Mouse (Mus musculus) stomach, postnatal 0 days (tissue): ENCODE data around the gene Gm10720. TPM values are rescaled to one million over a fixed set of nuclear protein-coding genes. Genes with fewer than 3 reads are reported as not detected.
A peak's percentile ranks its signal among the peaks of the same experiment; 100 is the strongest.
"Not testable (repeated sequence)": the region's sequence is repeated elsewhere in the genome, so short reads cannot be mapped to it uniquely, and the experiment has no call there.

Source experiments
- ATAC-seq: fragments of 200-750 bp; cut with Nextera tagmentation; 2 replicates; pipeline ENCODE4 v1.8.0; 2017; ENCODE audit not compliant: low FRiP score, low TSS enrichment
- DNase-seq: peaks from one replicate; pipeline ENCODE4 v3.0.0-alpha.2; 2016; ENCODE audit warnings: low spot score
- H3K27ac ChIP-seq: fragments of 300-500 bp; sonication (generic); replicated peaks from 2 replicates; pipeline ENCODE4 v1.5.1; 2014; ENCODE audit warnings: mild to moderate bottlenecking, control low read depth
- H3K27me3 ChIP-seq: fragments of 300-500 bp; sonication (generic); 2 replicates; pipeline ENCODE4 v1.6.1; 2014; ENCODE audit warnings: low read length; ENCODE audit not compliant: control insufficient read depth, insufficient read depth
- H3K36me3 ChIP-seq: fragments of 300-500 bp; sonication (generic); 2 replicates; pipeline ENCODE4 v1.6.1; 2014; ENCODE audit warnings: low read length, mixed read lengths; ENCODE audit not compliant: control insufficient read depth, insufficient read depth
- H3K4me1 ChIP-seq: fragments of 300-500 bp; sonication (generic); replicated peaks from 2 replicates; pipeline ENCODE4 v1.6.1; 2014; ENCODE audit warnings: antibody characterized with exemption; ENCODE audit not compliant: control insufficient read depth, insufficient read depth
- H3K4me2 ChIP-seq: fragments of 300-500 bp; sonication (generic); replicated peaks from 2 replicates; pipeline ENCODE4 v1.6.1; 2014; ENCODE audit warnings: low read depth, mild to moderate bottlenecking, control low read depth, moderate library complexity
- H3K4me3 ChIP-seq: fragments of 300-500 bp; sonication (generic); 2 replicates; pipeline ENCODE4 v1.5.1; 2014; ENCODE audit warnings: low read depth, low read length, control low read depth
- H3K9ac ChIP-seq: fragments of 300-500 bp; sonication (generic); 2 replicates; pipeline ENCODE4 v1.6.1; 2014; ENCODE audit warnings: mild to moderate bottlenecking, low read length, control low read depth, mixed read lengths
- H3K9me3 ChIP-seq: fragments of 300-500 bp; sonication (generic); 2 replicates; pipeline ENCODE4 v1.6.1; 2016; ENCODE audit warnings: low read length; ENCODE audit not compliant: control insufficient read depth
- WGBS: fragments of 180-500 bp; shearing (Covaris S2); extraction: QIAGEN DNeasy Blood & Tissue Kit; methylation state at CpG from one replicate; pipeline ENCODE4 v1.1.7; 2014; 5-methylcytosine and 5-hydroxymethylcytosine counted together
- polyA plus RNA-seq: library from polyadenylated mRNA; unstranded; fragments of >200 nt; fragmentation: Nextera tagmentation; extraction: Ambion mirVana; gene quantifications from 2 replicates; pipeline ENCODE4 v1.2.1, GENCODE M21; 2015

Gene Gm10720
- polyA plus RNA-seq, 1 experiment from 2014 or later: not detected

- H3K9ac ChIP-seq, H3K4me1 ChIP-seq, ATAC-seq, H3K4me2 ChIP-seq, H3K9me3 ChIP-seq, H3K27me3 ChIP-seq, DNase-seq, H3K4me3 ChIP-seq, H3K36me3 ChIP-seq, H3K27ac ChIP-seq: not testable (repeated sequence)
- 68% methylated on average over 14 of the region's 16 CpGs for WGBS
Measured at GRCm38 (mm10) chr9:3023985-3024648, 8.7 kb downstream of the Gm10720 start.

GRCm38 (mm10) chr9:3024912-3025467, 9.5 kb downstream of the Gm10720 start, which contains the start of gene Gm10717:
Gene Gm10717 (plus strand): TSS chr9:3025417.
- WGBS: 75% methylated on average over 12 of the region's 12 CpGs

GRCm38 (mm10) chr9:3025653-3026052, 10.2 kb downstream of the Gm10720 start:
- not testable (repeated sequence) for H3K27me3 ChIP-seq, H3K9me3 ChIP-seq, DNase-seq, H3K27ac ChIP-seq, H3K4me1 ChIP-seq, H3K36me3 ChIP-seq, H3K4me2 ChIP-seq, H3K9ac ChIP-seq, H3K4me3 ChIP-seq, ATAC-seq
- 57% methylated on average over 4 of the region's 6 CpGs for WGBS

More at GRCm38 (mm10) chr9:3024912-3025467, 9.5 kb downstream of the Gm10720 start, which contains the start of gene Gm10717:
- not testable (repeated sequence) for H3K9me3 ChIP-seq, H3K27ac ChIP-seq, H3K36me3 ChIP-seq, H3K9ac ChIP-seq, ATAC-seq, H3K4me3 ChIP-seq, H3K27me3 ChIP-seq, H3K4me2 ChIP-seq, H3K4me1 ChIP-seq, DNase-seq

GRCm38 (mm10) chr9:3026136-3026535, 10.7 kb downstream of the Gm10720 start:
- DNase-seq, H3K4me3 ChIP-seq, H3K9ac ChIP-seq, H3K4me2 ChIP-seq, H3K27ac ChIP-seq, H3K4me1 ChIP-seq, H3K9me3 ChIP-seq, H3K27me3 ChIP-seq, H3K36me3 ChIP-seq, ATAC-seq: not testable (repeated sequence)
- 78% methylated on average over 5 of the region's 5 CpGs for WGBS

GRCm38 (mm10) chr9:3026741-3027140, 11.3 kb downstream of the Gm10720 start:
- not testable (repeated sequence) for H3K27ac ChIP-seq, H3K4me2 ChIP-seq, H3K4me1 ChIP-seq, H3K9me3 ChIP-seq, ATAC-seq, H3K36me3 ChIP-seq, H3K9ac ChIP-seq, DNase-seq, H3K4me3 ChIP-seq, H3K27me3 ChIP-seq
- 68% methylated on average over 9 of the region's 9 CpGs for WGBS

- not testable (repeated sequence) for H3K27me3 ChIP-seq, H3K4me2 ChIP-seq, H3K9me3 ChIP-seq, H3K36me3 ChIP-seq, H3K4me1 ChIP-seq, H3K4me3 ChIP-seq, H3K9ac ChIP-seq, ATAC-seq, H3K27ac ChIP-seq
- peak; percentile 21 for DNase-seq
- 74% methylated on average over 9 of the region's 9 CpGs for WGBS
Measured at GRCm38 (mm10) chr9:3027200-3027599, 11.7 kb downstream of the Gm10720 start.

- H3K4me1 ChIP-seq, H3K9me3 ChIP-seq: not testable (repeated sequence)
Measured at GRCm38 (mm10) chr9:3029276-3030000, 14.0 kb downstream of the Gm10720 start.

GRCm38 (mm10) chr9:3030677-3031318, 15.3 kb downstream of the Gm10720 start:
- not testable (repeated sequence) for H3K4me3 ChIP-seq, H3K4me2 ChIP-seq, H3K27me3 ChIP-seq, H3K27ac ChIP-seq, H3K9me3 ChIP-seq, H3K9ac ChIP-seq, H3K4me1 ChIP-seq, H3K36me3 ChIP-seq
- ATAC-seq (peak; percentile 43; the same call in 1 of the 2 replicates), DNase-seq (peak; percentile 72)
- WGBS: 51% methylated on average over 2 of the region's 10 CpGs

More at GRCm38 (mm10) chr9:3029276-3030000, 14.0 kb downstream of the Gm10720 start:
- ATAC-seq, H3K27me3 ChIP-seq, H3K4me3 ChIP-seq, DNase-seq, H3K36me3 ChIP-seq, H3K9ac ChIP-seq, H3K4me2 ChIP-seq, H3K27ac ChIP-seq: not testable (repeated sequence)
- WGBS: 68% methylated on average over 12 of the region's 16 CpGs
